Mouse (Mus musculus) adrenal gland, adult 8-10 months (tissue): Measurements from ENCODE around the gene Atg2a. TPM values are rescaled to one million over a fixed set of nuclear protein-coding genes. Genes with fewer than 3 reads are reported as not detected.
A peak's percentile ranks its signal among the peaks of the same experiment; 100 is the strongest.

ENCODE experiments used
- DNase-seq: peaks from one replicate; pipeline ENCODE4 v3.0.0; 2022
- total RNA-seq, 4 experiments: library from RNA; stranded (reverse); gene quantifications; 2 replicates each; pipeline ENCODE4 v1.2.4; 2022

Gene Atg2a
- total RNA-seq, 4 experiments from 2014 or later: 38.6 to 57.9 (median 48.3) TPM

DNA sequence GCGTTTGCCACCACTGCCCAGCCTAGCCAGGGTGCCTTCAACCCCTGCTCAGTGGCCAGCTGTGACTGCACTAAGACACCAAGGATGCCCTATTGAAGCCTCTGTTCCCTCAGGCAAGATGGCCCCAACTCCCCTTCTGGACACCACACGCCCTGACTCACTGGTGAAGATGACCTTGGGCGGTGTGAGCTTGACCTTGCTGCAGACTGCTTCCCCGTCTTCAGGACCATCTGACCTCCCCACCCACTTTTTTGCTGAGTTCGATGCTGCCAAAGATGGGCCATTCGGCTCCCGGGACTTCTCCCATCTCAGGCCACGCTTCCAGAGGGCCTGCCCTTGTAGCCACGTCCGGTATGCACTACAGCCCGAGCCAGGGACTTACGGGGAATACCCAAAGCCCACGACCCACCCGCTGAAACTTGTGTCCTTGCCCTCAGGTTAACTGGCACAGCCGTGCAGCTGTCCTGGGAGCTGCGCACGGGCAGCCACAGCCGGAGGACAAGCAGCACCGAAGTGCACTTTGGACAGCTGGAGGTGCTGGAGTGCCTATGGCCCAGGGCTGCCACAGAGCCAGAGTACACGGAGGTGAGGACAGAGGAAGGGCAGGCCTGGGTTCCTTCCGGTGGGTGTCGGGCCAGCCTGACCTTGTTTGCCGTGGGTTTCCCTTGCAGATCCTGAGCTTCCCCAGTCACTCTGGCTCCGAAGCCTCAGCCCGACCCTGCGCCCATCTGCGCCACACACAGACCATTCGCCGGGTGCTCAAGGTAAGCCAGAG lies 6.2 kb downstream of the Atg2a start:
- DNase-seq: no peak

DNA sequence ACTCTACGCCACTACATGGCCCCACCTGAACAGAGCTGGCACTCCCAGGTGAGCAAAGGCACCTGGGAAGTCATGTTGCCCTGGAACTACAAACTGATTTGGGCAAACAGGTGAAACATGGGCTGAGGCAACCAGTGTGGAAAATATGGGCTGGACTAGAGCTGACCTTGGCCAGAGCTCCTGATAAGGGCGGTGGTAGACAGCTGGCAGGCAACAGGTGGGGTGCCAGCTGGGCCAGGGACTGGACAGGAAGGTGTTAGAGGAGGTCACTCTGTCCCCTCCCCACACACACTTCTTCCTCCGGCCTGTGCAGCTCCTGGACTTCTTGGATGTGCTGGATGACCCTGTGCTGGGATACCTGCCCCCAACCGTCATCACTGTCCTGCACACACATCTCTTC lies 11.6 kb downstream of the Atg2a start:
- no peak for DNase-seq

DNA sequence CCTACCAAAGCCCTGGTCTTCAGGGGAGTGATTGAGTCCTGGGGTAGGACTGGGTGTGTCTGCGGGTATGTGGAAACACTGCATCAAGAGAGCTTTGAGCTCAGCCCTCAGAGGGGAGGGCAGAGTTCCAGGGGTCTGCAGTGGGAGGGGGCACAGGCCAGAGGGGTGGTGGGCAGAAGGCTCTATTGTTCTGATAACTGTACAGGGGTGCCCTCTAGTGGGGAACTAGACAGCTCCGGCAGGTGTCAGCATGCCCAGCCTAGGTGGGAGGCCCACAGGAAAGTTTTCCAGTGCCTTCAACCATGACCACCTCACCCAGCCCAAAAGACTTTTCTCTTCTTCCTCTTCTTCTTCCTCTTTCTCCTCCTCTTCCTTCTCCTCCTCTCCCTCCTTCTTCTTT lies 19.0 kb downstream of the Atg2a start:
- no peak for DNase-seq

DNA sequence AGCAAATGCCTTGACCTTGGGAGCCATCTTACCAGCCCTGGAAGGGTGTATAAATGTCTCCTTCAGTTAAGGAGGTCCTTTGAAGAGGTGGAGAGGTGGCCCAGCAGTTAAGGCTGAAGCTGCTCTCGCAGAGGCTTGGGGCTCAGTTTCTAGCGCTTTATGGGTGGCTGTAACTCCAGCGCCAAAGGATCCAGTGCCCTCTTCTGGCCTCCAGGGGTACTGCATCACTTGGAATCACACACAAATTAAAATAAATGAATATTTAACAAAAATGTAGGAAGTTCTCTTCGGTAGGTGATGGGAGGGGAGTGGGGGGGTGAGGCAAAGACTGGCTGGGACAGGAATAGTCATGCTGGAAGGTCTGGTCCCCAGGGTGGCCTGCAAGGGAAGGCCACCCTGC lies 19.5 kb downstream of the Atg2a start:
- no peak for DNase-seq

DNA sequence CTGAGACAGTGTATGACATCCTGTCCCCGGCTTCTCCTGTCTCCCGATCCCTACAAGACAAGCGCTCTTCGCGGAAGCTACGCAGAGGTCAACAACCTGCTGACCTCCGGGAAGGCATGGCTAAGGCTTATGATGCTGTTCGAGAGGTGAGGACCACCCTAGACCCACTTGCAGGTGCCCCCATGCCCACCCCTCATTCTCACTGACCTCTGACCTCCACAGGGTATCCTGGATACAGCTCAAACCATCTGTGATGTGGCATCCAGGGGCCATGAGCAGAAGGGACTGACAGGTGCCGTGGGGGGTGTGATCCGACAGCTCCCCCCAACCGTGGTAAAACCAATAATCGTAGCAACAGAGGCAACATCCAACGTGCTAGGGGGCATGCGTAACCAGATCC lies 19.9 kb downstream of the Atg2a start:
- DNase-seq: no peak

DNA sequence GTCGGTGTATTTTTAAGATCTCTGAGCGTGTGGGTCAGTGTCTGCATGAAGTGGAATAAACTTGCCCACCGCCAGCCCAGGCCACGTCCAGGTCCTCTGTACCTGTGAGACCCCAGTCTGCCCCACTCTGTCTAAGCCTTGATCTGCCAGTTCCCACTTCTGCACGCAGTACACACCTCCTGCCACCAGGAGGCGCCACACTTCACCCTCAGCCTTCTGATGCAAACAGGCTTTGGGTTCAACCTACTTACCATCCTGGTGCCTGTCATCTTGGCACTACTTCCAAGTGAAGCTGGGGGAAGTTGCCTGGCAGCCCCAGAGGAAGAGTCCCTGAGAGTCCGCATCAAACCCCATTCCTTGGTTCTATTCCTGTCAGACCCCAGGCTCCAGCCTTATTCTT lies 20.8 kb downstream of the Atg2a start:
- DNase-seq: no peak

DNA sequence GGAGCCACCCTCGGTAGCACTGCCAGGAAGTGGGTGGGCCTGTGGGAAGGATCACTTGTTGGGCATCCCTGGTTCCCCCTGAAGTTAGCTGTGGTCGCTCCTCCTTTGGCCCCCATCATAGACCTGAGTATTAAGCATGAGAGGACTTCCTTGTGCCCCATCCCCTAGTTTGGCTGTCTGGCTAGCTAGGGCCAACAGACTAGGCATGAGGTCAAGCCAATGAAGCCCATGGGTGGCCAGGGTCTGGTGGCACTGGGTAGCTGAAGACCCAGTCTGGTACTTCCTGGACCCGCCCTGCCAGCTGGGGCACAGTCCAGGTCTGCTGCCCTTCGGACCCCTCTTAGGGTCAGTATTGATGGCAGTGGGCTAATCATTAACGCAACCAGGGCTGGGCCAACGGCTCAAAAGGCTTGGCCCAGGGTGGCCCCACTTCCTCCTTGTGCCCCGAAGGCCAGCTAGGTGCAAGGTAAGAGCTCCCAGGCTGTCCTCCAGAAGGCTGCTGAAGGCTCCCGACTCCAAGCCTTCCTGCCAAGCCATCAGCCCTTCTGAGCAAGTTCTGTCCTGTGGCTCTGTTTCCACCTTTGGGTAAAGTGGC lies 21.5 kb downstream of the Atg2a start:
- no peak for DNase-seq

DNA sequence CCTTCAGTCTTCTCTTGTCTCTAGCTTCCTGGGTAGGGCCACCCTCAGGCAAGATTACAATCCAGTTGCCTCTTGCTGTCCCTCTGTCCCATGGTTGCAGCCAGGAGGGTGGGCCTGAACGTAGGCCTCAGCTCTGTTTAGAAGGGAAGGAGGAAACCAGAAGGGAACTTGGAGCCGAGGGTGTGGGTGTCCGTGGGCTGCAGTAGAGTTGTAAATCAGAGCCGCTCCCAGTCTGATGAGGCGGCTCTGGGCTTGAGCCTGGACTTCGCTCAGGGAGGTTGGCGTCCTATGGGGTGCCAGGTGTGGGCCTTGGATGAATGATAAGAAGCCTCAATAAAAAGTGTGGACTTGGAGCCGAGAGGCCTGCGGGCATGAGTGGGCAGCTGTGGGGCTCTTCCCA lies 22.7 kb downstream of the Atg2a start:
- no peak for DNase-seq

DNA sequence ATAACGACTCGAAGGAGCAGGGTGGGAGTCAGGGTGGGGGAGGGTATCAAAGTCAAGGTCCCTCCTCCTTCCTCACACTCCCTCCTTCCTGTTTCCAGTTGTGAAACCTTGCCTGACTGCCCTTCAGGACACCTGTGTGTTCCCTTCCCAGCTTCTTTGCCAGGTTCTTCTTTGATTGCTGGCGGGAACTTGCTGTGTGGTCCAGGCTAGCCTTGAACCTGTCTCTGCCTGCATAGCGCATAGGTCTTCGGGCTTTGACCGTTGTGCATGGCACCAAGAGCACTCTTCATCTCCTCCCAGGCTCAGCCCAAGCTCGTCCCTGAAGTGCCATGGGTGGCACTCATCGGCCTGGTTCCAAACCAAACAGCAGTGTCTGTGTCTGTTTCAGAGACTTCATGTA lies 23.5 kb downstream of the Atg2a start:
- no peak for DNase-seq

DNA sequence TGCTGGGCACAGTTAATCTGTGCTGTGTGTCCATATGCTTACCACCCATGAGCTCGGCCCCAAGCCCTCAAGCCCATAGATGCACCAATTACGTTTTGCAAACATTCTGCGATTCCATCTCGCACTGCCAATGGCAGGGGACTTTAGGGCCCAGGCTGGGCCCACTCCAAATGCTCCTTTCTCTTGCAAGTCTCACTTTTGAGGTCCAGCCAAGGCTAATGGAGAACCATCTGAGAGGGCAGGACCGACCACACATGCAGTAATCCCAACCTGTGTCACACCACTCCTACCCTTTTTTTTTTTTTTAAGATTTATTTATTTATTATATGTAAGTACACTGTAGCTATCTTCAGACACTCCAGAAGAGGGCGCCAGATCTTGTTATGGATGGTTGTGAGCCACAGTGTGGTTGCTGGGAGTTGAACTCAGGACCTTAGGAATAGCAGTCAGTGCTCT lies 24.3 kb downstream of the Atg2a start:
- DNase-seq: no peak

DNA sequence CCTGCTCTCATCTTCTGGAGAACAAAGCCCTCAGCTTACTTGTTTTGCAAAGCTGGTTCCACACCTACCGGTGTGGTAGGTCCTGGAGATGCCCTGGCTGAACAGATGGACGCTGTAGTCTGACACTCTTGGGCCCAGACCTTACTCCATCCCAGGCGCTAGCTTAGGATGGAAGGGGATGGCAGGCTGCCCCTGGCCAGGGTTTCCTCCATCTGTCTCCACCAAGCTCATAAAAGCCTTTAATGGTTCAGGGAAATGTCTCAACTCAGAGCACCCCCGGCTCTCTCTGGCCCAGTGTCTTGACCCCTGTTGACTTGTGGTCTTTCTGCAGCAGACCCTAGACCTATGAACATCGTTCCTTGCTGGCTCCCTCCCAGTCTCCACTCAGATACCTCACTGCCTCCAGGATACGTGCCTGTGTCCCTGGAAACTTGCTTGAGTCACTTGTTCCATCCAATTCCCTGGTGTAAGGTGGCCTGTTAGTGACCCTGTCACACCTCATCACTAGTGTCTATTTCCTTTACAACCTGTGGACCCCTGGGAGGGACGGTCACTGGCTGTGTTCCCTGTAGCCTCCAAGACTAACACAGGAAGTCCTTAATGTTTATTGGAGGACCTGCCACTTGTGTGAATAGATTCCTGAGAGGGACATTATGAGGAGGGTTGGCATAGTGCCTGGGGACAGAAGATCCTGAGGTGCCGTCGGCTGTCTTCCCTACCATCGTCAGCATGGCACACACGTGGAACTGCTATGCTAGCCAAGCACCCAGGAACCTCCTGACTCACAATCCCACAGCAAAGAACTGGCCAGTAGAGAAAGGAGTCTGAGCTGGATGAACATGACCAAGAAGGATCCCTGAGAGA lies 26.1 kb downstream of the Atg2a start:
- no peak for DNase-seq

DNA sequence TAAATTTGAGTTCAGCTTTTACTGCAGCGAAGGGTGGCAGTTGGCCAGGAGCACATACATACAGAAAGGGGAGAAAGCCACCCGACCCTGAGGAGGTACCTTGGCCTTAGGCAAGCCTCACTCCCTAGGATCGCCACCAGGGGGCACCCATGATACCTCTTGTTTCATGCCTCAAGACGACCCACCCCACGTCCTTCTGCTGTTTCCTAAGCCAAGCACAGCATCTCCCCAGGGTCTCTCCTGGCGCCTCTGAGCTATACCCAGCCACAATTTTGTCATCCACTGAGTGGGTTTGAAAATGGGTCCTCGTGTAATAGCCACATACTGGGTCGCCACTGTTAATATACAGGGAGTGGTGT lies 26.7 kb downstream of the Atg2a start:
- peak; percentile 75 for DNase-seq

DNA sequence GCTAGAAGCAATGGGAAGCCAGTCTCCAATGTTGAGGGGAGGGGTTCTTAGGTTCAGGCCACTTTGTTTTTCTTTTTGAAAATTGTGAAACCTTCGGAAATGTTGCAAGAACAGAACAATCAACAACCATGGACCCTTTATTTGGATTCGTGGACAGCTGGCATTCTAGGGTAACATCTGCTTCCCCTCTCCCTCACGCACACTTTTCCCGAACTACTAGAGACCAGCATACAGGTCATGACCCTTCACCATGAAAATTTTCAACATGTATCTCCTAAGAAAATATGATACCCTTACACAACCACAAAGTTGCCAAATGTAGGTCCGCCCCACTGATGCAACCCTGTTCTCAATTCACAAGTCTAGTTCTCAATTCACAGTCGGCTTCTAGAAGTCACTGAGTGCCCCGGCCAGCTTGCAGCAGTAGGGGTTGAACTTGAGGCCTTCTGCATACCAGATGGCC lies 27.2 kb downstream of the Atg2a start:
- DNase-seq: no peak

DNA sequence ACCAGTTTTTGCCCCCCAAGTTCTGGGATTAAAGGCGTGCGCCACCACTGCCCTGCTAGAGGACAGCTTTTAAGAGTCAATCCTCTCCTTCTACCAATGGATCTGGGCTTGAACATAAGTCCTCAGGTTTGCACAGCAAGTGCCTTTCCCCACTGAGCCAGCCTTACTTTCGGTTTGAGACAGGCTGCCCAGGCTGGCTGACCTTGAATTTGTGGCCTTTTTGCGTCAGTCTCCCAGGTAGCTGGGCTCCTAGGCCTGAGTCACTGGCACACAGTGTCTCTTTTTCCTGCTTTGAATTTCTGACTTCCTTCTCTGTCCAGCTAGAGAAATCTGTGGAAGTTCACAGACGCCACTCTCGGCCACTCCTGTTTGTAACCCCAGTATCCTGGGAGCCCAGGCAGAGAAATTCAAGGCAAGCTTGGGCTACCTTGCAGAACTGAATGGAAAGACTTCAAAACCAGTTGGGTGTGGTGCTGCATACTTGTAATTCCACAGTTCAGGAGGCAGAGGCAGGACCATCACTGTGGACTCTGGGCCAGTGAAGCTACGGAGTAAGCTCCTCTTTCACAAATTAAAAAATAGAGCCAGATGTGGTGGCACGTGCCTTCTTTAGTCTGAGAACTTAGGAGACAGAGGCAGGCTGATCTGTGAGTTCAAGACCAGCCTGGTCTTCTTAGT lies 28.5 kb downstream of the Atg2a start:
- DNase-seq: peak; percentile 79

DNA sequence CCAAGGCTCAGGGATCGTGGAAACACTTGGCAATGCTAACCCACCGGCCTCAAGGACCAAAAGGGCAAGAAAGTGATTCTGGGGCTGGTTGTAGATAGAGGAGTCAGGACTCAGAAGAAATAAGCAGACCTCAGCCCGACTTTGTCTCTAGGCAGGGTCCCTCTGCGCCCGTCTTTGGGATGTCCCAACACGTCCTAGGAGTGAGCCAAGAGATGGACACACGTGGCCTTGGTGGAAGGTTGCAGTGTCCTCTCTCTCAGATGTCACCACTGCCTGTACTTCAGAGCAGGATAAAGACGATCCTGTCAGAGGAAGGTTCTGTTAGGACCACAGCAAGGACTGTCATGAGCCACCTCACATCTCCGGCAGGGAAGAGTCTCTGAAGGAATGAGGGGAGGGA lies 29.2 kb downstream of the Atg2a start:
- DNase-seq: peak; percentile 61

DNA sequence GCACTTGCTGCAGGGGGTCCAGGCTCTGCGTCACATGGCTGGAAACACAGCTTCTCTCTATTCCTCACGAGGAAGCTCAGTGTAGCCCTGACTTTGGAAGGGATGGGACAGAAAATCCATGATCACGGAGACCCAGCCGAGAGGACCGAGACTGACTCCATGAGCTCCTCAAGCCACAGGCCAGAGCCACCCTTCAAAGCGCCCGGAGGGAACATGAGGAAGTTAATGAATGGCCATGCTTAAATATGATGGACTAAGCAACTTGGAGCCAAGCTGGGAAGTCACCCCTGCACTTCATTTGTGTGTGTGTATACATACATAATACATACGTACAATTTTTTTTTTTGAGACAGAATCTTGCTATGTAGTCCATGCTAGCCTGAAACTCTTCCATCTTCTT lies 29.7 kb downstream of the Atg2a start:
- no peak for DNase-seq

DNA sequence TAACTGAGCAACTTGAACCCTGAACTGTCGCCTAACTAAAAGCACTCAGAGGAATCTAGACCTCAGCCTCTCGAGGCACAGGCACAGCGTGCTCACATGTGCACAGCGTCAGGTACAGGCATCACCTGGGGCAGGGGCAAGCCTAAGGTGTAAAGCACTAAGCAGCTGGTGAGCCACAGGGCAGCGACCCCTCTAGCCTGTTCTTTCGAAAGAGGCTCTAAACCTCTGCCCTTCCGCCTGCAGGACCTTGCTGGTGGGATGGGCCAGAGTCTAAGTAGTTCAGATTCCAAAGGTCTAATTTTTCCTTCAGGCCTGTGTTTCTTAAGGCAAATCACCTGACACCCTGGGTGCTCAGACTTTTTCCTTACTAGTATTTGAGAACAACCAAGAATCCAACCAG lies 30.6 kb downstream of the Atg2a start:
- DNase-seq: no peak

DNA sequence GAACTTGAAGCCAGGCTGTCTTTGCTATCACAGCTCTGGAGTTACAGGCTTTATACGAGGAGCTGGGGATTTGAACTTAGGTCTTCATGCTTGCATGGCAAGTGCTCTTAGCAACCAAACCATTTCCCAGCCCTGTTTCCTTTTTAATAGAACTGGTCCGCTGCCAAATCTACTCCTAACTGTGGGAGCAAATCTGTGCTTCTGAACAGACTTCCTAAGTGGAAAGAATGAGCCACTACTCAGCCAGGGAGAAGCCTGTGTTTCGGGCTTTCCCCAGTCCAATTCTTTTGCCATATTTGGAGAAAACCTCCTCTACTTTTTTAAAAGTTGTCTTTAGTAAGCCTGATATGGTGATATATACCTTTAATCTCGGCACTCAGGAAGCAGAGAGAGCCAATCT lies 31.3 kb downstream of the Atg2a start:
- DNase-seq: no peak

DNA sequence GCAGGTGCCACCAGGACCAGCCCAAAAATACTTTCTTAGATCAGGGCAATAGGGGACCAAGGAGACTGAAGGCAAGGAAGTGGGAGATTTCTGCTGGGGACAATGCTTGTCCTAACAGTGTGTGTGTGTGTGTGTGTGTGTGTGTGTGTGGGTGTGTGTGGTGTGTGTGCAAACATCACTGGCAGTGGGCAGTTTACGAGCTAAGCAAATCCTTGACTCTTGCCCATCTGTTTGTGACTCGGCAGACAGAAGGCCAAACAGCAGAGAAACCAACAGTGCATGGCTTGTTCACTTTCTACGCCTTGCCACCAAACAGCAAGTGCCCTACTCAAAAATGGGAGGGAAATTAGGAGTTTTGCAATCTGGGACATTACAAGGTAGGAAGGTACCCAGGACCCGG lies 32.1 kb downstream of the Atg2a start:
- DNase-seq: no peak

DNA sequence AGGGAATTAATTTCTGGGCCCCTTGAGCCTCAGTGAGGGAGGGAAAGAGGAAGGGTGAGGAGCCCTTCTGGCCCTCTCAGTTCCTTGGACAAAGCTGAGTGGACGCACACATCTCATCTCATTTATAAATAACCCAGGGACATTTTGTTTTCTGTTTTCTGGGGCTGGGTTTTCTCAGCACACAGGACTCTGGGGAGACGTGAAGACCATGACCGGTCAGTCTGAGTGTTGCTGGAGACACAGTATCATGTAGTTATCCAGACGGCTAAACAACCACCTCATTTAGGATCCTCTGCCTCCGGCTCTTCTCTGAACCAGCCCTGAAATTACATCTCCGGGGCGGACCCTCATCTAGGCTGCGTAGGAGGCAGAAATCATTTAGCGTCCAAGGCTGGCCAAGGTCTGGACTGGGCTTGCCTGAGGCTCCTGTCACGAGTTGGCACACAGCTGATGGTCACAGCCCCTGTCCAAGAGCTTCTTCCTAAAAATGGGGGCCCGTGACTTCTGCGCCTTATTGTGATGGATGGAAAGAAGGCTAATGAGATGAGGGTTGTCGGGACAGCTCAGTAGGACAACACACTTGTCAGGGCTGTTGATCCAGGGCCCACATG lies 32.6 kb downstream of the Atg2a start:
- no peak for DNase-seq

DNA sequence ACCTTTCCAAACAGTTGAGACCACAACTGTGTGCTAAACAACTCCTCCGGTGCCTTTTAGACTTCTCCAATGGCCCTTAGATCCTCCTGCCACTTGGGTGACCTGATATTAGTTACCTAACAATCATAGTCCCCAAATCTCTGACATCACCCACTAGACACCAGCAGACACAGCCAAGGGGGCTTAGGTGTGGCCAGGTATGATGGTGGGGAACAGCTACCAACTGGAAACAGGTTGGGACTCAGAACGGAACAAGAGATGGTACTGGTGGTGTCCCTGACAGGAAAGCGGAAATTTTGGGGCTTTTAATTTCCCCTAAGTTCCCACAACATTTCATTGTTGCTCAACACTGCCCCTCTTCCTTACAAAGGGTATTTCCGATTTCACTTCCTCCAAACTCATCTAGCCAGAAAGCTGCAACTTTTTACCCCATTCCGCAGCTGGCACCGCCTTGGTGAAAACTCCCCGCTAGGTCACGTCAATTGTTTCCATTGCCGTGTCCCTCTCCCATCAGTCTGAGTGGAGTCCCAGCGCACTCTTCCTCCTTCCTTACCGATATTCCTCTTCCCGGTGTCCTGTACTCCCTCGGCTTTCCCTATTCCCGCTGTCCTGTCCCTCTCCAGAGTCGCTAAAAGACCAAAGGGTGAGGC lies 34.4 kb downstream of the Atg2a start:
- DNase-seq: no peak
